Mouse (Mus musculus): ENCODE results near the gene Hrnr. TPM values are rescaled to one million over a fixed set of nuclear protein-coding genes. Genes with fewer than 3 reads are reported as not detected.

The Hrnr gene
- polyA plus RNA-seq (2015; fragmentation: Nextera tagmentation; extraction: Ambion mirVana) = not detected in 2 replicates

DNA sequence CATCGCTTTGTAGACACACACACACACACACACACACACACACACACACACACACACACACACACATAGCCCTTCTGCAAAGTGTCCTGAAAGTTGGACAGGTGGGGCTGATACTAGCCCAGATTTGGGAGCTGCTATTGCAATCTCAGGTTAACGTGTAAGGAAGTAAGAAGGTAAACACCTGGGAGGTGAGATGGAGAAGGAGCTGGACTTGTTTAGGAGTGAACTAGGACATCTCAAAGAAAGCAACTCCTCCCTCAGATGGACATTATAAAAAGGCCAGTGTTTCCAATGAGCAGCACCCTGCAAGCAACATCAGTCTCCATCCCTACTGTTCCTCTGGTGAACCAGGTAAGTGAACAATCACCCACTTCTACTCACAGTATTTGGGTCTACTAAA is at the start of gene Hrnr:
Hrnr (plus strand) TSS at position 301 of the 400 bp plus-strand sequence.
- no peak for ATAC-seq

DNA sequence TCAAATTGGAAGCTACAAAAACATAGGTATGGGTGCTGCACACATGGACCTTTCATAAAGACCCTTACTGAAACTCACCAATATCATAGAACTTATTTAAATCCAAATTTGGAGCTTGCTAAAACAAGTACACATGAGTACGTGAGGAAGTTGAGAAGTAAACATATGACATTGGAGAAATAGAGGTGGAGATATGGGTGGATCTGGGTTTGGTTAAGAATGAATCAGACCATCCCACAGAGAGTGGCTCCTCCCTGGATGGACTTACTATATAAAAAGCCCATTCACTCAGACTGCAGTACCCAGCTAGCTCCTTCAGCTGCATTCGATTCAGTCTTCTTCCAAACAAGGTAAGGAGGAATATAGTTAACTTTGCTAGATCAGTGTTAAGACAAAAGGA is 46.3 kb upstream of the Hrnr start, which contains the start of gene Flg:
Flg (plus strand) TSS at position 301 of the 400 bp plus-strand sequence.
- WGBS = 88% methylated on average over 2 of the region's 2 CpGs
- H3K36me3 ChIP-seq (ENCODE audit: control insufficient read depth, insufficient read depth, low read length) = no peaks in the 10 kb centered on the region
- ATAC-seq = no peak

More for the DNA sequence above, at the start of gene Hrnr:
- Histone ChIP-seq H3K4me2 (ENCODE audit: low read length) (no peak within 1 kb of the TSS), H3K9me3 (ENCODE audit: control insufficient read depth, low read length) (no peaks in the 10 kb centered on the region), H3K27me3 (replicated peaks; ENCODE audit: control insufficient read depth, insufficient read depth, low read length) (no peaks in the 10 kb centered on the region), H3K36me3 (ENCODE audit: control insufficient read depth, insufficient read depth, low read length) (no peaks in the 10 kb centered on the region), H3K4me3 (ENCODE audit: low read length) (no peak within 1 kb of the TSS), H3K4me1 (ENCODE audit: control insufficient read depth, insufficient read depth, low read depth, low read length) (no peaks in the 10 kb centered on the region), H3K9ac (ENCODE audit: low read depth, low read length) (no peak within 1 kb of the TSS), H3K27ac (ENCODE audit: low read depth, low read length) (no peak within 1 kb of the TSS)
- 83% methylated on average over 2 of the region's 2 CpGs for WGBS

DNA sequence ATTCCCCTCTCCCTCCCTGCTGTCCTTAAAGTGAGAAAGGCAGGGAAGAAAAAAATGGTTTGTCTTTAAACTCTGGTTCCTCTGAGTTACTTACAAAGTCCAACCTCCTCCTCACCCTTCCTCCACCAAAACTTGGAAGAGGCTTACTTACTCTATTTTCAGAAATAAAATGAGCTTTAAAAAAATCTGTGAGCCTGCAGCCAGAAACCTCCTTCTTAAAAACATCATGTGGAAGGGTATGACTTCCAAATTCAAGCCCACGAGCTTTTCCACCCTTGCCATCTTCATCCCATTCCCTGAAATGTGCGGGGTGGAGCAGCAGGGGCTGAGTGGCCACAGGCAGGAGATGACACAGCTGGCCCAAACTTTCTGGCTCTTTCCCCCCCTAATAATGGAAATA is 22.0 kb upstream of the Hrnr start:
- no peaks in the 10 kb centered on the region for H3K9me3 ChIP-seq (ENCODE audit: control insufficient read depth, low read length)
- ATAC-seq = no peak

More for the DNA sequence above, 46.3 kb upstream of the Hrnr start, which contains the start of gene Flg:
- H3K4me1 ChIP-seq (ENCODE audit: control insufficient read depth, insufficient read depth, low read depth, low read length) = no peaks in the 10 kb centered on the region
- H3K27me3 ChIP-seq (replicated peaks; ENCODE audit: control insufficient read depth, insufficient read depth, low read length) = no peaks in the 10 kb centered on the region
- H3K9me3 ChIP-seq (ENCODE audit: control insufficient read depth, low read length) = no peaks in the 10 kb centered on the region
- H3K9ac ChIP-seq (ENCODE audit: low read depth, low read length) = no peak within 1 kb of the TSS
- H3K4me3 ChIP-seq (ENCODE audit: low read length) = no peak within 1 kb of the TSS
- H3K27ac ChIP-seq (ENCODE audit: low read depth, low read length) = no peak within 1 kb of the TSS
- no peak within 1 kb of the TSS for H3K4me2 ChIP-seq (ENCODE audit: low read length)

DNA sequence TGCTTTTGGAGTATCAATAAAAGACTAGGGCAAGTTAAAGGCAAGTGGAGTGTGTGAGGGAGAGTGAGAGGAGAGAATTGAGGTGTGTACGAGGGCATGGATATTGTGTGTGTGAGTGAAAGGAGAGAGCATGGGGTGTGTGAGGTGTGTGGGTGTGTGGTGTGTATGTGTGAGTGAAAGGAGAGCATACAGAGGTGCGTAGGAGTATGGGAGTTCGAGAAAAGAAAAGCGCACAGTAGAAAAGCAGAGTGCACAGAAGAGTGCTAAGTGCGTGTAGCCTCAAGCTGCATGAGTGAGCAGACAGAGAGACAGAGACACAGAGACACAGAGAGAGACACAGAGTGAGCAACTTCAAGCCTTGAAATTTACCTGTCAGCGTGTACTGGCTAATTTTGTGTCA is 19.7 kb upstream of the Hrnr start:
- H3K36me3 ChIP-seq (ENCODE audit: control insufficient read depth, insufficient read depth, low read length) = no peaks in the 10 kb centered on the region
- no peak overlapping the region for H3K9ac ChIP-seq (ENCODE audit: low read depth, low read length)
- H3K27me3 ChIP-seq (replicated peaks; ENCODE audit: control insufficient read depth, insufficient read depth, low read length) = no peaks in the 10 kb centered on the region
- H3K4me2 ChIP-seq (ENCODE audit: low read length) = no peak overlapping the region
- H3K4me1 ChIP-seq (ENCODE audit: control insufficient read depth, insufficient read depth, low read depth, low read length) = no peaks in the 10 kb centered on the region
- H3K27ac ChIP-seq (ENCODE audit: low read depth, low read length) = no peak overlapping the region
- 85% methylated on average over 6 of the region's 6 CpGs for WGBS
- ATAC-seq = no peak
- 0 out of 2 replicates have a peak, but pooled peaks cover 2% of the 10 kb centered on the region for H3K9me3 ChIP-seq (ENCODE audit: control insufficient read depth, low read length)
- H3K4me3 ChIP-seq (ENCODE audit: low read length) = no peak overlapping the region

More for the DNA sequence above, 22.0 kb upstream of the Hrnr start:
- H3K4me2 ChIP-seq (ENCODE audit: low read length) = no peak overlapping the region
- no peak overlapping the region for H3K4me3 ChIP-seq (ENCODE audit: low read length)
- no peaks in the 10 kb centered on the region for H3K36me3 ChIP-seq (ENCODE audit: control insufficient read depth, insufficient read depth, low read length)
- H3K9ac ChIP-seq (ENCODE audit: low read depth, low read length) = no peak overlapping the region
- H3K4me1 ChIP-seq (ENCODE audit: control insufficient read depth, insufficient read depth, low read depth, low read length) = no peaks in the 10 kb centered on the region
- no peaks in the 10 kb centered on the region for H3K27me3 ChIP-seq (replicated peaks; ENCODE audit: control insufficient read depth, insufficient read depth, low read length)
- H3K27ac ChIP-seq (ENCODE audit: low read depth, low read length) = no peak overlapping the region
- 85% methylated on average over 2 of the region's 2 CpGs for WGBS

DNA sequence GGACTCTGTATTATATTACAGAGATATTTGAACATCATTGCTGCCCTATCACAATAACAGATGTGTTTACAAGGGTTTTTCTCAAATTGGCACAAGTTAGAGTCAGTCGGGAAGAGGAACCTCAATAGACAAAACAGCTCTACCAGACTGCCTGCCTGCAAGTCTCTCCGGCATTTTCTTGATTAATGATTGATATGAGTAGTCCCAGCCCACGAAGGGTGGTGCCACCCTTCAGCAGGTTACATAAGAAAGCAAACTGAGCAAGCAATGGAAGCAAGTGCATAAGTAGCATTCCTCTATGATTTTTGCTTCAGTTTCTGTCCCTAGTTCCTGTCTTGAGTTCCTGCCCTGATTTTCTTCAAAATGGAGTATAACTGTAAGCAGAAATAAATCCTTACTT is 17.7 kb upstream of the Hrnr start:
- Histone ChIP-seq H3K27me3 (replicated peaks; ENCODE audit: control insufficient read depth, insufficient read depth, low read length) (no peaks in the 10 kb centered on the region), H3K4me1 (ENCODE audit: control insufficient read depth, insufficient read depth, low read depth, low read length) (no peaks in the 10 kb centered on the region), H3K4me2 (ENCODE audit: low read length) (no peak overlapping the region), H3K4me3 (ENCODE audit: low read length) (no peak overlapping the region), H3K9me3 (ENCODE audit: control insufficient read depth, low read length) (0 out of 2 replicates have a peak, but pooled peaks cover 2% of the 10 kb centered on the region), H3K36me3 (ENCODE audit: control insufficient read depth, insufficient read depth, low read length) (no peaks in the 10 kb centered on the region), H3K27ac (ENCODE audit: low read depth, low read length) (no peak overlapping the region), H3K9ac (ENCODE audit: low read depth, low read length) (no peak overlapping the region)
- WGBS = 83% methylated on average over 3 of the region's 3 CpGs
- no peak for ATAC-seq

DNA sequence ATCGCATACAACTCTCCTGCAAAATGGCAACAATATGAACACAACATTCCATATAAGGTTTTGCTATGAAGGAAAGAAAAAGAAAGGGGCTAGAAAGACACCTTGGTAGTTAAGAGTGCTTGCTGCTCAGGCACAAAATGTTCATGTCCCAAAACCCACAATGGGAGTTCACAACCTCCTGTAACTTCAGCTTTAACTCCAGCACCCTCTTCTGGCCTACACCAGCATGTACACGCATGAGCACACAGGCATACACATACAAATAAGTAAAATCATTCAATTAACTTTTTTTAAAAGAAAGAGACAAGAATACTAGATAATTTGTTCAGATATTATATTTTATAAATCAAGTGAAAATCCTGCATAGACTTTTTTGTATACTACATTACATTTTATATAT is 13.4 kb upstream of the Hrnr start:
- Histone ChIP-seq H3K9me3 (ENCODE audit: control insufficient read depth, low read length) (0 out of 2 replicates have a peak, but pooled peaks cover 2% of the 10 kb centered on the region), H3K4me1 (ENCODE audit: control insufficient read depth, insufficient read depth, low read depth, low read length) (no peaks in the 10 kb centered on the region), H3K36me3 (ENCODE audit: control insufficient read depth, insufficient read depth, low read length) (no peaks in the 10 kb centered on the region), H3K9ac (ENCODE audit: low read depth, low read length) (no peak overlapping the region), H3K4me3 (ENCODE audit: low read length) (no peak overlapping the region), H3K27me3 (replicated peaks; ENCODE audit: control insufficient read depth, insufficient read depth, low read length) (no peaks in the 10 kb centered on the region), H3K27ac (ENCODE audit: low read depth, low read length) (no peak overlapping the region), H3K4me2 (ENCODE audit: low read length) (no peak overlapping the region)
- no peak for ATAC-seq
- 84% methylated on average over 2 of the region's 2 CpGs for whole genome bisulfite sequencing

DNA sequence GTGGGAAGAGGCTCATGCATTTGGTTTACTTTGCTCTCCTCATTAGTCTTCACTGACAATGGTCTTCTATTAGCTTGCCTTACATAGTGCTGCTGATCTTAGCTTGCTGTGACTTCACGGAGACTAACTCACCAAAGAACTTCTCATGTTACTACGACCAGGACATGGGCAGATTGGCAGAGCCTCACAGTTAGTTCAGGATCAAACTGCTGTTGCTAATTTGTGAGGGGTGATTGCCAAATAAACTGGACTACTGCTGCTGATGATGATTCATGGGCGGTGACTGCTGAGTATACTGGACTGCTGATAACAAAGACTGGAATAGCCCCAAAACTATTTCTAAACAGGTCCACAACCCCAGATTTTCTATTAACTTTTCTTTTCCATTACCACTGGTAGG is 8.2 kb upstream of the Hrnr start:
- Histone ChIP-seq H3K4me3 (ENCODE audit: low read length) (no peak overlapping the region), H3K9ac (ENCODE audit: low read depth, low read length) (no peak overlapping the region), H3K27ac (ENCODE audit: low read depth, low read length) (no peak overlapping the region), H3K36me3 (ENCODE audit: control insufficient read depth, insufficient read depth, low read length) (no peaks in the 10 kb centered on the region), H3K4me2 (ENCODE audit: low read length) (no peak overlapping the region), H3K4me1 (ENCODE audit: control insufficient read depth, insufficient read depth, low read depth, low read length) (no peaks in the 10 kb centered on the region), H3K9me3 (ENCODE audit: control insufficient read depth, low read length) (no peaks in the 10 kb centered on the region), H3K27me3 (replicated peaks; ENCODE audit: control insufficient read depth, insufficient read depth, low read length) (no peaks in the 10 kb centered on the region)
- WGBS = 79% methylated on average over 3 of the region's 3 CpGs
- ATAC-seq = no peak

DNA sequence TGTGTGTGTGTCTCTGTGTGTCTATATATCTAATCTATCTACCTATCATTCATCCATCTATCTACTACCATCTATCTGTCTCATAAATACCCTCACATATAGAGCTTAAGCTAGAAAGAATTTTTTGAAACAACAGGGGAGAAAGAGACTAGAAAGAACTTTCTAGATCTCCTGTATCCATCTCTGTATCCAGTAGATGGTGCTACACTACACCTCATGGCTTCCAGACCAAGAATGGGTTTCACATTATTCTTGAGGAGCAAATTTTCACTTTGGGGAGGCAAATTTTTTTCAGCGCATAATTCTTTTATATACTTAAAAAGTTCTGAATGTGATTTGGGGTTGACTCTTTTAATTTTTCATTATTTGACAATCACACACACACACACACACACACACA is 5.2 kb upstream of the Hrnr start:
- H3K4me1 ChIP-seq (ENCODE audit: control insufficient read depth, insufficient read depth, low read depth, low read length) = no peaks in the 10 kb centered on the region
- no peaks in the 10 kb centered on the region for H3K9me3 ChIP-seq (ENCODE audit: control insufficient read depth, low read length)
- H3K4me2 ChIP-seq (ENCODE audit: low read length) = no peak overlapping the region
- H3K27me3 ChIP-seq (replicated peaks; ENCODE audit: control insufficient read depth, insufficient read depth, low read length) = no peaks in the 10 kb centered on the region
- no peak overlapping the region for H3K27ac ChIP-seq (ENCODE audit: low read depth, low read length)
- H3K4me3 ChIP-seq (ENCODE audit: low read length) = no peak overlapping the region
- no peak overlapping the region for H3K9ac ChIP-seq (ENCODE audit: low read depth, low read length)
- ATAC-seq = no peak
- WGBS = 94% methylated on average over 1 of the region's 1 CpGs
- no peaks in the 10 kb centered on the region for H3K36me3 ChIP-seq (ENCODE audit: control insufficient read depth, insufficient read depth, low read length)

DNA sequence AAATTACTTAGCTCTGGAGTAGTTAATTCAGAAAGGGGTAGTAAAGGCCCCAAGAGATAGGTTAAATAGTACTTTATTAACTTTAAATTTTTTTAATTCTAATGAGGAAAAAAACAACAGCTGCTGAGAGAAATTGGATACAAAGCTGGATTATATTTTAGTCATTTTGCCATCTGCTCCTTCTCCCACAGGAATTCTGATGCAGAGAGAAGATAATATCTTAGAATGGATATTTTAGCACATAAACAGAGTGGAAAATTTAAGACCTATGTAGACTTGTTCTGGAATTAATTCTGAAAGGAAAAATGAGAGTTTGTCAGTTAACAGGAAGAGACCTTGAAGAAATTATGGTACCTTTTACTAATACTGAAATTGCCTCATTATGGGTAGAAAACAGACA is 18.2 kb downstream of the Hrnr start:
- ATAC-seq = no peak
- H3K4me1 ChIP-seq (ENCODE audit: control insufficient read depth, insufficient read depth, low read depth, low read length) = no peaks in the 10 kb centered on the region
- H3K9ac ChIP-seq (ENCODE audit: low read depth, low read length) = no peak overlapping the region
- H3K27ac ChIP-seq (ENCODE audit: low read depth, low read length) = no peak overlapping the region
- no peak overlapping the region for H3K4me2 ChIP-seq (ENCODE audit: low read length)
- H3K9me3 ChIP-seq (ENCODE audit: control insufficient read depth, low read length) = no peaks in the 10 kb centered on the region
- H3K36me3 ChIP-seq (ENCODE audit: control insufficient read depth, insufficient read depth, low read length) = no peaks in the 10 kb centered on the region
- no peaks in the 10 kb centered on the region for H3K27me3 ChIP-seq (replicated peaks; ENCODE audit: control insufficient read depth, insufficient read depth, low read length)
- H3K4me3 ChIP-seq (ENCODE audit: low read length) = no peak overlapping the region

DNA sequence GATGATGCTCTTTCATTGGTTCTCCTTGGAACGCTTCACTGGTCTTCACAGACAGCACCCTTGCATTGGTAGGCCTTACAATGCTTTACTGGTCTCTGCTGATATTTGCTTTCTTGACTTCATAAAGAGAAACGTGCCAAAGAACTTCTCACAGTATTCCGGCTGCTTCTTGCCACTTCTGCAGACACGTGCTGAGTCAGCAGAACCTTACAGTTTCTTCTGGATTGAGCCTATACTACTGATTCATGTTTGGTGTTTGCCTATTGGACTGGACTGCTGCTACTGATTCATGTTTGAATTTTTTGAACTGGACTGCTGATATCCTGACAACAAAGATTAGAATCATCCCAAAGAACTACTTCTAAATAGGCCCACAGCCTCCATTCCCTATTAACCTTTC is 20.5 kb downstream of the Hrnr start:
- ATAC-seq = no peak

More for the DNA sequence above, 20.5 kb downstream of the Hrnr start:
- Histone ChIP-seq H3K4me3 (ENCODE audit: low read length) (no peak overlapping the region), H3K9ac (ENCODE audit: low read depth, low read length) (no peak overlapping the region), H3K27ac (ENCODE audit: low read depth, low read length) (no peak overlapping the region), H3K4me2 (ENCODE audit: low read length) (no peak overlapping the region), H3K9me3 (ENCODE audit: control insufficient read depth, low read length) (no peaks in the 10 kb centered on the region), H3K4me1 (ENCODE audit: control insufficient read depth, insufficient read depth, low read depth, low read length) (no peaks in the 10 kb centered on the region), H3K27me3 (replicated peaks; ENCODE audit: control insufficient read depth, insufficient read depth, low read length) (no peaks in the 10 kb centered on the region), H3K36me3 (ENCODE audit: control insufficient read depth, insufficient read depth, low read length) (no peaks in the 10 kb centered on the region)
- 94% methylated on average over 4 of the region's 4 CpGs for WGBS
